Mouse (Mus musculus) limb, embryonic 14.5 days (tissue): ENCODE measurements around the gene Ncbp2. TPM values are rescaled to one million over a fixed set of nuclear protein-coding genes. Genes with fewer than 3 reads are reported as not detected.

Experiments used
- ATAC-seq: fragments of 200-750 bp; cut with Nextera tagmentation; 2 replicates; pipeline ENCODE4 v1.8.0; 2017; ENCODE audit warnings: low read depth, moderate number of reproducible peaks, moderate TSS enrichment; ENCODE audit not compliant: low FRiP score
- DNase-seq: peaks from one replicate; pipeline ENCODE4 v3.0.0-alpha.2; 2015; ENCODE audit warnings: low spot score
- H3K27ac ChIP-seq: fragments of 300-500 bp; sonication (generic); replicated peaks from 2 replicates; pipeline ENCODE4 v1.5.1; 2014; ENCODE audit warnings: low read depth, mild to moderate bottlenecking, low read length, moderate library complexity, mixed read lengths
- H3K27me3 ChIP-seq: fragments of 300-500 bp; sonication (generic); 2 replicates; pipeline ENCODE4 v1.6.1; 2014; ENCODE audit warnings: low read length, mixed read lengths; ENCODE audit not compliant: control insufficient read depth, insufficient read depth
- H3K36me3 ChIP-seq: fragments of 300-500 bp; sonication (generic); 2 replicates; pipeline ENCODE4 v1.6.1; 2014; ENCODE audit warnings: mild to moderate bottlenecking, low read length, moderate library complexity, mixed read lengths; ENCODE audit not compliant: control insufficient read depth, insufficient read depth
- H3K4me1 ChIP-seq: fragments of 300-500 bp; sonication (generic); 2 replicates; pipeline ENCODE4 v1.6.1; 2014; ENCODE audit warnings: antibody characterized with exemption, low read length, mixed read lengths; ENCODE audit not compliant: control insufficient read depth, insufficient read depth
- H3K4me2 ChIP-seq: fragments of 300-500 bp; sonication (generic); replicated peaks from 2 replicates; pipeline ENCODE4 v1.6.1; 2014; ENCODE audit warnings: low read depth, mild to moderate bottlenecking, low read length, moderate library complexity; ENCODE audit not compliant: severe bottlenecking
- H3K4me3 ChIP-seq: fragments of 300-500 bp; sonication (generic); replicated peaks from 2 replicates; pipeline ENCODE4 v1.5.1; 2014; ENCODE audit warnings: low read length
- H3K9ac ChIP-seq: fragments of 300-500 bp; sonication (generic); 2 replicates; pipeline ENCODE4 v1.6.1; 2014; ENCODE audit warnings: mild to moderate bottlenecking, low read depth, low read length, moderate library complexity; ENCODE audit not compliant: severe bottlenecking
- H3K9me3 ChIP-seq: fragments of 300-500 bp; sonication (generic); 2 replicates; pipeline ENCODE4 v1.6.1; 2016; ENCODE audit warnings: low read length; ENCODE audit not compliant: control insufficient read depth
- POLR2A ChIP-seq: fragments of 200-500 bp; IDR thresholded peaks from 2 replicates; pipeline ENCODE4 v1.8.0; 2012; ENCODE audit warnings: inconsistent platforms, mild to moderate bottlenecking, moderate library complexity, borderline replicate concordance; ENCODE audit not compliant: insufficient read depth, insufficient read length; ENCODE audit errors: extremely low read depth
- whole genome bisulfite sequencing: fragments of 180-500 bp; shearing (Covaris S2); extraction: QIAGEN DNeasy Blood & Tissue Kit; methylation state at CpG from one replicate; pipeline ENCODE4 v1.1.7; 2014; 5-methylcytosine and 5-hydroxymethylcytosine counted together
- polyA plus RNA-seq, 2 experiments: library from polyadenylated mRNA; depleted of rRNA in 1 of 2; stranded (reverse) in 1 of 2; unstranded in 1 of 2; fragments of >200 nt; fragmentation: Nextera tagmentation in 1 of 2; extraction: Ambion mirVana in 1 of 2; gene quantifications; 2 replicates each; pipeline versions ENCODE4 v1.2.1 to v1.2.3; 2012 to 2014

Gene Ncbp2
- polyA plus RNA-seq, 2 experiments = 104 to 124 TPM

DNA sequence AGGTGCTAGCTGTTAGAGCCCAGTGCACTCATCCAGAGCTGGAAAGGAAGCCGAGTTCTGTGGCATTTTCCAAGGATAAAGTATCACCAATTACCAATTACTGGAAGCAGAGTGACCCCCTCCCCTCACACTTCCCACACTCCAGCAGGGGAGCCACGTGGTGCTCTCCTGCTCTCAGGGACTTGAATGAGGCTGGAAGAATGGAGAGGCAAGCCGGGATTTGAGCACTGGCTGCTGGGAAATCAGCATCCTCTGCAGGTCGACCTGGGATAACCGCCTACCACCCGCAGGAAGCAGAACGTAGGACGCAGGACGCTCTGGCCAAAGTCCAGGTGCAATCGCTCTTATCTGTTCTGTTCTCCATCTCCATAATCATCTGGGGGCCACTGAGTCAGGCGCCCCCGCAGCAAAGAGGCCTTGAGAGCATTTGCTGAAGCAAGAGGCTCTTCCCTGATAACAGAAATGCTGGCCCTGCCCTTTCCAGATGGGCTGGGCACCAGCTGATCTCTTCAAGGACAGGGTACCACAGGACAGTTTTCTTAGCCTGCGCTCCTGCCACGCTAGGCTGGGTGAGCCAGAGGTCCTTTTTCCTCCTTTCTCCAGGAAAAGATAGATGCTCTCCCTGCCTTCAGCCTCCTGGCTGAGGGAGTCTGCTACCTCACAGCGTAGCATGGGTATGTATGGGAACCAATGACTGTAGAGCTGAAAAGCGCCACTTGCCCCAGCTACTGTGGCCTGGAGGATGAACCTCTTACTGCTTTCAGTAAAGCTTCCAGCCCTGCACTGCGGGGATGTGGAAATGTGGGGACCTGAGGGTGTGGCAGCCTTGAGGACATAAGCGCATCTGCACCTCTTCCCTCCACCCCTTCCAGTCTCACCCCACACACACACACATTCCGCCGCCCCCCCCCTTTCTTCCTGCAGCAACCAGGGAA is 42.2 kb upstream of the Ncbp2 start:
- peak overlapping the region; percentile 25 for H3K4me2 ChIP-seq
- no peaks in the 10 kb centered on the region for H3K9me3 ChIP-seq
- H3K27me3 ChIP-seq = no peaks in the 10 kb centered on the region
- ATAC-seq (no peak), DNase-seq (no peak)
- TF ChIP-seq POLR2A = no peak
- no peaks in the 10 kb centered on the region for H3K36me3 ChIP-seq
- peaks cover 12% of the 10 kb centered on the region; the same call in 1 of the 2 replicates for H3K4me1 ChIP-seq
- no peak overlapping the region; the same call in 1 of the 2 replicates for H3K4me3 ChIP-seq
- no peak overlapping the region for H3K27ac ChIP-seq
- WGBS = 31% methylated on average over 20 of the region's 20 CpGs
- no peak overlapping the region; the same call in none of the 2 replicates for H3K9ac ChIP-seq

DNA sequence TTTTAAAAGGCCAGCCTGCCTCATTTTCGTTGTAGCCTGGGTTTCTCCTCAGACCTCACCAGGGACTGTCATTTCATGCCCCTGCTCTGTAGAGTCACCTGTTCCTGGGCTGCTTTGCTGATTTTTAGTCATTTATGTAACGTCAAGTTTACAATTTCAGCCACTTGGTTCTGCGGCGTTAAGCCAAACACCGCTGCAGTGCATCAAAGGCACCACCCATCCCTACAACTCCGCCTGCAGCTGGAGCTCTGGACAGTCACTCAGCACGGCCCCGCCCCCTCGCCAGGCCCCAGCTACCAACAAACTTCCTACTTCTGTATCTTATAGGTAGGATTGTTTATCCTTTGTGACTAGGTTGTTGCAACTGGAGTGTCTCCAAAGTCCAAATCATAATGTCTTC is 41.4 kb upstream of the Ncbp2 start:
- TF ChIP-seq POLR2A = no peak
- no peak overlapping the region; the same call in 1 of the 2 replicates for H3K4me3 ChIP-seq
- ATAC-seq (peak; percentile 68), DNase-seq (peak; percentile 35)
- 0 out of 2 replicates have a peak overlapping the region, but pooled peaks have one; percentile 0 for H3K27ac ChIP-seq
- H3K27me3 ChIP-seq = no peaks in the 10 kb centered on the region
- H3K4me1 ChIP-seq = peaks cover 12% of the 10 kb centered on the region; the same call in 1 of the 2 replicates
- WGBS = 5% methylated on average over 9 of the region's 9 CpGs
- no peak overlapping the region for H3K9ac ChIP-seq
- no peaks in the 10 kb centered on the region for H3K9me3 ChIP-seq
- H3K4me2 ChIP-seq = peak overlapping the region; percentile 25
- no peaks in the 10 kb centered on the region for H3K36me3 ChIP-seq

DNA sequence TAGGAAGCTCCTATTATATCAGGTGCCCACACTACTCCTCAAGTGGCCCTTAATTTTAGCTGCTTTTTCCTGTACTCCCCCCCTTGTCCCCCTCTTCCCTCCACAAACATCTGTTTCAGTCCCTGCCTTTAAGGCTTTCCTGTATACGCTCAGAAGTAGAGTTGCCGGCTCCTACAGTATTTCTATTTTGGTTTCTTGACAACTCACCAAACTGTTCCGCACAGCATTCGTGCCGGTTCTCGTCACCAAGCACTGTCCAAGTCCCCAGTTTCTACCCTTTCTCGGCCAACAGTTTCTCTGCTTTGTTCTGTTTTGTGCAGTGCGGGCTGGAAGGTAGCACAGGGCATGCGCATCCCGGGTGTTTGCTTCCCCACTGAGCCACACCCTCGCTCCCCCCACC is 39.4 kb upstream of the Ncbp2 start:
- no peak overlapping the region for H3K9ac ChIP-seq

DNA sequence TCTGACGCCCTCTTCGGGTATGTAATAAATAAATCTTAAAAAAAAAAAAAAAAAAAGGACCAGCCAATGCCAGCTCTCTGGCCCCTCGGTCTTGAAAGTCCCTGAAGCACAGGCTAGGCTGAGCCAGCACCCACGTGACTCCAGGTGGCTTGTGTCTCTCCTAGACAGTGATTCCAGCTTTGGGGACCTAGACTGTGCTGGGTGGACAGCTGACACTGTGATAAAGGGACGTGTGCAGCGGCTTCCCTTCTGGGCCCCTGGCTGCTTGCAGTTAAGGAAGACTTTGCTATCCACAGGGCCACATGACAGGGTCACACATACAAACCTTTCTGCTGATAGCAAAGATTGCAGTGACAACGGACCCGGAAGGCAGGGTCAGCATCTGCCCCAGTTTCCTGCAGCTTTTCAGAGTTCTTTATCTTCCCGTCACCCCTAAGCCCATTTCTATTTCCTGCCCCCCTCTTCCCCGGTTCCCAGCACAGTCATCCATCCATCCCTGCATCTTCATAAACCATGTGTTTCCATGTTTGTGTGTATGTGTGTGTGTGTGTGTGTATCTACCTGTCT is 37.9 kb upstream of the Ncbp2 start:
- WGBS = 71% methylated on average over 10 of the region's 10 CpGs
- no peak overlapping the region for H3K9ac ChIP-seq
- H3K36me3 ChIP-seq = no peaks in the 10 kb centered on the region
- H3K9me3 ChIP-seq = no peaks in the 10 kb centered on the region
- H3K27ac ChIP-seq = no peak overlapping the region
- no peak for DNase-seq
- no peaks in the 10 kb centered on the region for H3K27me3 ChIP-seq
- ATAC-seq = no peak
- no peak overlapping the region for H3K4me2 ChIP-seq
- no peak for TF ChIP-seq POLR2A
- no peak overlapping the region for H3K4me3 ChIP-seq
- H3K4me1 ChIP-seq = peaks cover 12% of the 10 kb centered on the region; the same call in 1 of the 2 replicates

More for the DNA sequence above, 39.4 kb upstream of the Ncbp2 start:
- H3K4me3 ChIP-seq = no peak overlapping the region
- peaks cover 12% of the 10 kb centered on the region; the same call in 1 of the 2 replicates for H3K4me1 ChIP-seq
- no peak for DNase-seq
- no peaks in the 10 kb centered on the region for H3K27me3 ChIP-seq
- no peaks in the 10 kb centered on the region for H3K9me3 ChIP-seq
- 61% methylated on average over 11 of the region's 11 CpGs for WGBS
- no peaks in the 10 kb centered on the region for H3K36me3 ChIP-seq
- TF ChIP-seq POLR2A = no peak
- H3K4me2 ChIP-seq = no peak overlapping the region
- ATAC-seq = no peak
- no peak overlapping the region for H3K27ac ChIP-seq

DNA sequence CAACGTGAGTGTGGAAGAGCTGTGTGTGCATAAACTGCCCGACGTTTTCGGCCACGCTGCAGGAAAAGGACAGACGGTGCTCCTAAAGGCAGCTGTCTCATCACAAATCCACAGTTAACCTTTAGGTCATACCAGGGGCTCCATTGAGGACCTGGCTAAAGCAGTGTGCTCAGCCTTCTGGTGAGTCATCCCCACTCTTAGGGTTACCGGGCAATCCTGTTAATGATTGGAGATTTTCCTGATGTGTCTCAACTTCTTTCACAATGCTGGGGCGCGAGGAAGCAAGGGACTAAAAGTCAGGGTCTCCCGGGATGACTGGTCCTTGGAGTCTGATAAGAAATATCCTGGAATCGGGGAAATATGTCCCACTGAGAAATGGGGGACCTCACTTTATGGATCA is 30.5 kb upstream of the Ncbp2 start:
- DNase-seq (no peak), ATAC-seq (no peak)
- H3K9me3 ChIP-seq = no peaks in the 10 kb centered on the region
- no peak overlapping the region for H3K27ac ChIP-seq
- H3K4me2 ChIP-seq = peak overlapping the region; percentile 41; the same call in 1 of the 2 replicates
- TF ChIP-seq POLR2A = no peak
- H3K27me3 ChIP-seq = no peaks in the 10 kb centered on the region
- WGBS = 80% methylated on average over 11 of the region's 11 CpGs
- no peaks in the 10 kb centered on the region for H3K36me3 ChIP-seq
- peaks cover 5% of the 10 kb centered on the region; the same call in 1 of the 2 replicates for H3K4me1 ChIP-seq
- H3K9ac ChIP-seq = no peak overlapping the region
- no peak overlapping the region for H3K4me3 ChIP-seq
